Mouse (Mus musculus) midbrain, embryonic 10.5 days (tissue): ENCODE results near the gene Naa50. TPM values are rescaled to one million over a fixed set of nuclear protein-coding genes. Genes with fewer than 3 reads are reported as not detected.

Source experiments
- DNase-seq: peaks from one replicate; pipeline ENCODE4 v3.0.0-alpha.2; 2017; ENCODE audit warnings: low spot score
- H3K27ac ChIP-seq: fragments of 300-500 bp; sonication (generic); replicated peaks from 2 replicates; pipeline ENCODE4 v1.5.1; 2016; ENCODE audit warnings: mild to moderate bottlenecking
- H3K27me3 ChIP-seq: fragments of 300-500 bp; sonication (generic); 2 replicates; pipeline ENCODE4 v1.6.1; 2016; ENCODE audit warnings: low read depth, mild to moderate bottlenecking; ENCODE audit not compliant: poor library complexity, severe bottlenecking
- H3K36me3 ChIP-seq: fragments of 300-500 bp; sonication (generic); 2 replicates; pipeline ENCODE4 v1.6.1; 2016; ENCODE audit warnings: mild to moderate bottlenecking, moderate library complexity
- H3K4me1 ChIP-seq: fragments of 300-500 bp; sonication (generic); 2 replicates; pipeline ENCODE4 v1.6.1; 2016
- H3K4me3 ChIP-seq: fragments of 300-500 bp; sonication (generic); 2 replicates; pipeline ENCODE4 v1.5.1; 2016; ENCODE audit warnings: mild to moderate bottlenecking, moderate library complexity
- H3K9me3 ChIP-seq: fragments of 300-500 bp; sonication (generic); replicated peaks from 2 replicates; pipeline ENCODE4 v1.6.1; 2016; ENCODE audit warnings: mild to moderate bottlenecking
- WGBS: fragments of 180-500 bp; shearing (Covaris S2); methylation state at CpG from one replicate; pipeline ENCODE4 v1.1.7; 2016; 5-methylcytosine and 5-hydroxymethylcytosine counted together
- polyA plus RNA-seq: library from polyadenylated mRNA; unstranded; fragments of >200 nt; fragmentation: Nextera tagmentation; extraction: Ambion mirVana; gene quantifications from 2 replicates; pipeline ENCODE4 v1.2.1, GENCODE M21; 2016

The Naa50 gene
- polyA plus RNA-seq, 1 experiment from 2014 or later = 143 TPM

DNA sequence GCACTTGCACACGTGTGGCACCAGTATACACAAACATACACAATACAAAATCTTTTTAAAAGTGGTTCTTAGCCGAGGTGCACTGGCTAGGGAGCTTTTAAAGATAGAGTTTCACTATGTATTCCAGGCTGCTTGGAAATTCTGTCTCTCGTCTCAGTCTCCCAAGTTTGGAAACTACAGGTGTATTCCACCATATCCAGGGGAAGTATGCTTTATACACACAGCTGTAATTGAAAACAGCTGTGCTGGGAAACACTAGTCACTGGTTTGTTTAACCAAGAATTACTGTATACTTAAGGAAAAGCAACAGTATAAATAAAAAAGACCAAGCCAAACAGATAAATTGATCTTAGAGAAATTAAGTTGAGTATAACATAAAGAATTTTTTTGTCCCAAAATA is 45.1 kb downstream of the Naa50 start:
- no peaks in the 10 kb centered on the region for H3K27me3 ChIP-seq
- no peak for DNase-seq
- H3K9me3 ChIP-seq = peaks cover 4% of the 10 kb centered on the region; the same call in 1 of the 2 replicates
- WGBS = 78% methylated on average over 3 of the region's 3 CpGs
- no peak overlapping the region for H3K4me3 ChIP-seq
- no peaks in the 10 kb centered on the region for H3K4me1 ChIP-seq
- H3K27ac ChIP-seq = no peak overlapping the region
- peaks cover 17% of the 10 kb centered on the region for H3K36me3 ChIP-seq

DNA sequence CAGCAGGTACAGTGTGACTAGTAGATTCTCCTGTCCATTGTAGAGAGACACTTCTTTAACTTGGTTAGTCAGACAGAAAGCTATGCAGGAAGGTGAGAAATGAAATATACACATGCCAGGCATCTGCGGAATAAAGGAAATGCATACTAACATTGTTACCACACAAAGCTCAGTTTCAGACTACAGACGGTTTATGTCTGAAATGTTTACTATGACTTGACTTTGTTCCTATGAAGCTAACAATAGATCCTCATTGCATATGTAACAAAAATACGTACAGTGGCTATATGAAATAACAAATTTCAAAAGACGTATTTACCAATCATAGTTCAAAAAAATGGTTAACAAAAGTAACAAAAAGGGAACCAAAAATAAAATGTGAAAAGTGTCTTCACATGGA is 47.5 kb downstream of the Naa50 start:
- Histone ChIP-seq H3K9me3 (peaks cover 4% of the 10 kb centered on the region; the same call in 1 of the 2 replicates), H3K4me3 (no peak overlapping the region), H3K27ac (no peak overlapping the region), H3K36me3 (peaks cover 10% of the 10 kb centered on the region), H3K27me3 (no peaks in the 10 kb centered on the region), H3K4me1 (no peaks in the 10 kb centered on the region)
- DNase-seq = no peak
- WGBS = 98% methylated on average over 4 of the region's 4 CpGs

DNA sequence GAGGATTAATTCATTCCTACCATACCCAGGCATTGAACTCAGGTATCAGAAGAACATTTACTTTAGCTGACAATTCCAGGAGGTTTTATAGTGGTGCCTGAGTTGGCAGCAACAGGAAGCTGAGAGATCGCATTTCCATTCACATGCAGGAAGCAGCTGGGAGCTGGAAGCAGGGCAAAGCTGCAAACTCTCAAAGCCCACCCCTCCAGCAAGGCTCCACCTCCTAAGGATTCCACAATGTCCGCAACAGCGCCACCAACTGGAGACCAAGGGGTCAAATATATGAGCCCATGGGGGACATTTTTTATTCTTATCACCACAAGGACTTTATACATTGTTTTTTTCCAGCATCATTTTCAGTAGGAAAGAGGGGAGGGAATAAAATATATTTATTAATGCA is 49.1 kb downstream of the Naa50 start:
- DNase-seq = no peak
- no peaks in the 10 kb centered on the region for H3K4me1 ChIP-seq
- H3K36me3 ChIP-seq = peaks cover 7% of the 10 kb centered on the region
- no peak overlapping the region for H3K4me3 ChIP-seq
- peaks cover 4% of the 10 kb centered on the region; the same call in 1 of the 2 replicates for H3K9me3 ChIP-seq
- WGBS = 83% methylated on average over 3 of the region's 3 CpGs
- no peak overlapping the region for H3K27ac ChIP-seq
- H3K27me3 ChIP-seq = no peaks in the 10 kb centered on the region

DNA sequence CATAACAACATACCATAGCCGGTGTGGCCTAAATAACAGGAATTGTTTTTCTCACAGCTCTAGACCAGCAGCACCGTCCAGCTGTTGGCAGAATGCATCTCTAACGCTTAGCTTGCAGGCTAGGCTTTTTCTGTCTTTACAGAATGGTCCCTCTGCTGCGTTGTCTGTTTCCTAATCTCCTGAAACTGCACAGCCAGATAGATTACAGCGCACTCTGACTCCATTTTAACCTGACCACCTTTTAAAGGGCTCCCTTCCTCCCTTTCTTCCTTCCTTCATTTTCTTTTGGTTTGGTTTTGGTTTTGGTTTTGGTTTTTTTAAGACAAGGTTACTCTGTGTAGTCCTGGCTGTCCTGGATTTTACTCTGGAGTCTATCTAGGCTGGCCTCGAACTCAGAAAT is 50.4 kb downstream of the Naa50 start:
- no peaks in the 10 kb centered on the region for H3K4me1 ChIP-seq
- no peak overlapping the region for H3K27ac ChIP-seq
- no peaks in the 10 kb centered on the region for H3K27me3 ChIP-seq
- WGBS = 95% methylated on average over 6 of the region's 6 CpGs
- H3K9me3 ChIP-seq = peaks cover 4% of the 10 kb centered on the region; the same call in 1 of the 2 replicates
- no peak for DNase-seq
- no peak overlapping the region for H3K4me3 ChIP-seq
- peaks cover 7% of the 10 kb centered on the region for H3K36me3 ChIP-seq

DNA sequence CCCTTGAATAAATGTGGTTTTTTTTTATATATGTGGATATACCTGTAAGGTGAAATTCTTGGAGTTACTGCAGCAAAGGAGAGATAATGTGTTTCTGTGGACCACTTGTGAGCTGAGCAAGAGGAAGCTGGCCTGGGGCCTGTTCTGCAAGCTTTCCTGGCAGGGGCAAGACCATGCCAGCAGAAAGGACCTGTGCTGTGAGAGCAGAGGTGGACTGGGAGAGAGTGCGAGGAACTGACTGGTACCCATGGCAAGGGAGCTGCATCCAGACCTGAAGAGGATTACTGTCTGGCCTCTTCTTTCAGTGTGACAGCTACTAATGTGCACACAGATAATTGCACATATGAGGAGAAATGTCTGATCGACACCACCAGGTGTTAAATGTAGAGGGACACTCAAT is 51.3 kb downstream of the Naa50 start:
- 96% methylated on average over 2 of the region's 2 CpGs for WGBS
- no peak overlapping the region for H3K4me3 ChIP-seq
- peaks cover 7% of the 10 kb centered on the region for H3K36me3 ChIP-seq
- H3K4me1 ChIP-seq = no peaks in the 10 kb centered on the region
- no peak for DNase-seq
- peaks cover 4% of the 10 kb centered on the region; the same call in 1 of the 2 replicates for H3K9me3 ChIP-seq
- H3K27ac ChIP-seq = no peak overlapping the region
- no peaks in the 10 kb centered on the region for H3K27me3 ChIP-seq

DNA sequence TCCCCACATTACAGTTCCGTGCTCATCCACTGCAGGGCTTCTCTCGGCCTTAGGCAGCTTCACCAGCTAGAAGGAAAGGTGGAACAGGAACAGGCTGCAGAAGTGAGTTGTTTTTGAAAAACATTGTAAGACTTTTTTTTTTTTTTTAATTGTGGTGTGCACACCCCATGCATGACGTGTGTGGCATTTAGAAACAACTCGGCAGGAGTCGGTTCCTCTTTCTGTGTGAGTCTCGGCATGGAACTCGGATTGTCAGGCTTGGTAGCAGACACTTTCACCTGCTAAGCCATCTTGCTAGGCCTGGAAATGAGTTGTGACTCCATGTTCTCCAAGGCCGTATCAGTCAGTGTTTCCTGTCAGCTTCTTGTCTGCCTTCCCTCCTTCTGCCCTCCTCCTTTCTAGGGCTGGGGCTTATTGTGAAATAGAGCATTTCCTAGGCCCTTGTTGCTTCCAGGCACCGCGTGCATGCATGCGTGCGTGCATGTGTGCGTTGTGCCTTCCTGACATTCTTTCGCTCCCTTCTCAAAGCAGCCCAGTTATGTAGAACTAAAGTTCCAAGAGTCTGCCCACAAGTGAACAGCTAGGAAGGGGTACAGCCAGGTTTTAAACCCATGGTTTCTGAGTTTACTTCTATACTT is 59.6 kb downstream of the Naa50 start:
- H3K27ac ChIP-seq = no peak overlapping the region
- no peaks in the 10 kb centered on the region for H3K27me3 ChIP-seq
- no peaks in the 10 kb centered on the region for H3K9me3 ChIP-seq
- WGBS = 93% methylated on average over 14 of the region's 14 CpGs
- no peak for DNase-seq
- peaks cover 37% of the 10 kb centered on the region for H3K36me3 ChIP-seq
- no peak overlapping the region for H3K4me3 ChIP-seq
- no peaks in the 10 kb centered on the region for H3K4me1 ChIP-seq

DNA sequence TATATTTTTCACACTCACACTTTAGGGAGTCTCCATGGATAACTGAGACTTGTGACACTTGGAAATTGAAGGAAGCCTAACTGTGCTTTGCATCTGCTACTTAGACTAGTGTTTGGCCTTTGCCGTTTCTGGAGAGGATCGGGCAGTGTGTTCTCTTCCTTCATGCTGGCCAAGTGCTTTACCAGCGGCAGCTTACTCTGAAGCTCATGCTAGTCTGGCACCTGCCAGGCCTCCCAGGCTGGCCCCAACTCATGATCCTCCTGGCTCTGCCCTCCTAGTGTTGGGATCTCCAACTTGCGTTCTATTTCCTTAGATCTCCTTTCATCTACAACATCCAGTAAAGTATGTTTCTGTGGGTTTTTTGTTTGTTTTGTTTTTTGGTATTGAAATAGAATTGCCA is 60.5 kb downstream of the Naa50 start:
- Histone ChIP-seq H3K9me3 (no peaks in the 10 kb centered on the region), H3K27ac (no peak overlapping the region), H3K4me3 (no peak overlapping the region), H3K27me3 (no peaks in the 10 kb centered on the region), H3K4me1 (no peaks in the 10 kb centered on the region), H3K36me3 (peaks cover 42% of the 10 kb centered on the region)
- WGBS = 93% methylated on average over 4 of the region's 4 CpGs
- DNase-seq = no peak

DNA sequence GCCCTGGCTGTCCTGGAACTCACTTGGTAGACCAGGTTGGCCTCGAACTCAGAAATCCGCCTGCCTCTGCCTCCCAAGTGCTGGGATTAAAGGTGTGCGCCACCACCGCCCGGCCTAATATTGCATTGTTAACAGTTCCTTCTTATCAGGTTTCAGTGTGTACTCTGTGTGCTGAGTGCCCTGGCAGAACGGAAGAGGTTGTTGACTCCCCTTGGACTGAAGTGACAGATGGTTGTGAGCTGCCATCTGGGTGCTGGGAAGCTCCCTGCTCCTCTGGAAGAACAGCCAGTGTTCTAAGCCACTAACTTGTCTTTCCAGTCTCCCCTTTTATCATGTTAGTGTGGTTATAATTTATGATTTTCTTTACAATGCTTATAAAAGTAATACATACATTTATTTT is 64.7 kb downstream of the Naa50 start:
- 97% methylated on average over 6 of the region's 6 CpGs for WGBS
- Histone ChIP-seq H3K27me3 (no peaks in the 10 kb centered on the region), H3K4me3 (no peak overlapping the region), H3K4me1 (no peaks in the 10 kb centered on the region), H3K36me3 (peaks cover 78% of the 10 kb centered on the region), H3K9me3 (no peaks in the 10 kb centered on the region), H3K27ac (no peak overlapping the region)
- no peak for DNase-seq

DNA sequence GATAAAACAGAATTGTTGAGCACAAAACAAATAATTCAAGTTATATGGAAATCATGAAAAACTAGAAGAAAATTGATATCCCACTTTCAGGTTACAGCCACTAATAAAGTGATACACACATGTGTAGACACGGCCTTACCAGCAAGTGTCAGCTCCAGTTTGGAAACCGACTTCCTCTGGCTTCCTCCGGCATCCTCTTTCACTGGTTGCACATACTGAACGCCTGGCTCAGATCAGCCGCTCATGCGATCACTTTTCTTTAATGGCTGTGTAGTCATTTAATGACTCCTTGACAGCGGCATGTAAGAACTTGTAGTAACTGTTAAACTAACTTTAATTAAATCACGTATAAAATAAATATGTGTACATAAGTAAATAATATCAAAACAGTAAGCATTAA is 66.3 kb downstream of the Naa50 start:
- H3K27ac ChIP-seq = no peak overlapping the region
- no peak overlapping the region for H3K4me3 ChIP-seq
- peaks cover 81% of the 10 kb centered on the region for H3K36me3 ChIP-seq
- H3K27me3 ChIP-seq = no peaks in the 10 kb centered on the region
- H3K4me1 ChIP-seq = no peaks in the 10 kb centered on the region
- WGBS = 91% methylated on average over 8 of the region's 8 CpGs
- no peaks in the 10 kb centered on the region for H3K9me3 ChIP-seq
- no peak for DNase-seq

DNA sequence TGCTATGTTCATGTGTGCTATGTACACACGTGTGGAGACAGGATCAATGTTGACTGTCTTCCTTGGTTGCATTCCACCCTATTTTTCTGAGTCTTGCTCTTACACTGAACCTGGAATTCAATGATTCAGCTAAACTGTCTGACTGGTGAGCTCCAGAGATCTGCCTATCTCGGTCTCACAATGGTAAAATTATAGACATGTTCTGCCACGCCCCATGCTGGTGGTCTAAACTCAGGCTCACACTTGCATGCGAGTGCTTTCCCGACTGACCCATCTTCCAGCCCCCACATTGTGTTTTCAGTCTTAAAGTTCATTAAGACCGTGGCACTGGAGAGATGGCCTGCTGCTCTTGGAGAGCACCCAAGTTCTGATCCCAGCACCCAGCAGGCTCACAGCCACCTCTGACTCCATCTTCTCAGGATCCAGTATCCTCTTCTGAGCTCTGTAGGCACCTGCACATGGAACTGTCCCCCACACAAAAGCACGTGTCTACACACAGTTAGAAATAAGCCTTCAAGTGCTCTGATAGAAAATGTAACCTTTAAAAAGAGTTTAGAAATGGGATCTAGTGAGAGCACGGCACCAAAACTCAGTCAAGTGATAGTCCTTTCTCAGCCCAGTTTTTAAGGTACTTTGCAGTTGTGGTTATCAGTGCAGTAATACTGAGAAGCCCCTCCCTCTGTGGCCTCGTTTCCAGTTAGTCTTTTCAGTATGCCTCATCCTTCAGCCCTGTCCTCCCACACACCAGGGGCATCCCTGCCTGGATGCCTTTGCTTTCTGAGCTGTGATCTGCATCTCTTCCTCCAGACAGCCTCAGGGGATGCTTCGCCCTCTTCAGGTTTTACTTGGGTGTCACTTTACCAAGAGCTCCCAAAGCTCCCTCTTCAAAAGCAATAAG is 70.8 kb downstream of the Naa50 start:
- DNase-seq = no peak
- Histone ChIP-seq H3K27me3 (no peaks in the 10 kb centered on the region), H3K36me3 (peaks cover 91% of the 10 kb centered on the region), H3K27ac (no peak overlapping the region), H3K9me3 (no peaks in the 10 kb centered on the region), H3K4me3 (no peak overlapping the region), H3K4me1 (no peaks in the 10 kb centered on the region)
- 86% methylated on average over 10 of the region's 10 CpGs for WGBS

DNA sequence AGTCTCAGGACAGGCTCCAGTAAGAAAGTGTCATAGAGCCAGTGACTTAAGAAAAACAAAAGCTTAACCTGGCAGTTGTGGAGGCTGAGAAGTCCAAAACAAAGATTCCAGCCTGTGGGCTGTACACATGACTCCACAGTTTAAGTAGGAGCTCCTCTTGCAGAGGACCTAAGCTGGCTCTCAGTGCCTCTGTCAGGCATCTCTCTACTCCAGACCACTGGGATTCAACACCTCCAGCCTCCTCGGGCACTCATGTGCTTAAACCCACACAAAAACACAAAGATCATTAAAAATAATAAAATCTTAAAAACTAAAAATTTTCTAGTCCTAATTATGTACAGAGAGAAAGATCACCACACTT is 71.4 kb downstream of the Naa50 start:
- no peaks in the 10 kb centered on the region for H3K27me3 ChIP-seq
- no peaks in the 10 kb centered on the region for H3K4me1 ChIP-seq
- peaks cover 91% of the 10 kb centered on the region for H3K36me3 ChIP-seq
- DNase-seq = no peak
- H3K27ac ChIP-seq = no peak overlapping the region
- H3K4me3 ChIP-seq = no peak overlapping the region
- H3K9me3 ChIP-seq = no peaks in the 10 kb centered on the region
- 91% methylated on average over 1 of the region's 1 CpGs for WGBS

DNA sequence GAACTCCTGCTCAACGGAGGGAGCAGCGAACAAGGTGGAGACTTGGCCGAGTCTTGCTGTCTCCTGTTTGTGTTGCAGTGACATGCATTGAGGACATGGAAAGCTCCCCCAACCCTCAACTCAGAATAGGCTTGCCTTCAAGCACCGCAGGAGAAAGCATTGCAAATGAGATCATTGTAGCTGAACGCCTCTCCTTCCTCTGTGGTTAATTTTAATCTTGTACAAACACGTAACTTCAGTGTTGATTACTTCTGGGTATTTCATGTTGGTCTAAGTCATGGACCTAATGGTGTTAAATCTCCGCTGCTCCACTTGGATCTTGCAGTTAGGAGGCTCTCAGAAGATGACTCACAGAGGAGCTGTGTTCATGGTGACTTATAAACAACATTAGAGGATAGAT is 73.1 kb downstream of the Naa50 start:
- Histone ChIP-seq H3K27ac (no peak overlapping the region), H3K4me3 (no peak overlapping the region), H3K4me1 (no peaks in the 10 kb centered on the region), H3K36me3 (peaks cover 93% of the 10 kb centered on the region), H3K27me3 (no peaks in the 10 kb centered on the region), H3K9me3 (no peaks in the 10 kb centered on the region)
- DNase-seq = no peak
- 95% methylated on average over 7 of the region's 7 CpGs for WGBS
